Mouse (Mus musculus) right cerebral cortex, adult 2 months (tissue): ENCODE measurements around the gene Ppbp.
"Not testable (repeated sequence)": the region's sequence is repeated elsewhere in the genome, so short reads cannot be mapped to it uniquely, and the experiment has no call there.

Experiments
- DNase-seq, 2 experiments: peaks; one replicate each; pipeline ENCODE4 v3.0.0; 2021 to 2022; ENCODE audit warnings: low spot score in 2 of 2

Gene Ppbp

DNA sequence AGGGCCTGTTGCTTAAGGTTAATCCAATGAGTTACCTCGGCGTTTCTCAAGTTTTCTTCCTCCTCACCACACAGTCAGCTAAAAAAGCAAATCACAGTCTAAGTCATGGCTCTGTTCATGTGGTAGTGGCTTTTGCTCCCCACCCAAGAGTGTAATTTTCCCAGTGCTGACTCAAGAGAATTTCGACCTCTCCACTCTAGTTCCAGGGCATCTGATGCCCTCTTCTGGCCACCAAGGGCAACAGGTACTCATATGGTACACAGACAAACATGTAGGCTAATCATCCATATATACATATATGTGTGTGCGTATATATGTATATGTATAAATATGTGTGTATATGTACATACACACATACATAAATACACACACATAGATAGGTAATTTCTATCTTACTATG lies 19.8 kb downstream of the Ppbp start:
- no peak for DNase-seq

DNA sequence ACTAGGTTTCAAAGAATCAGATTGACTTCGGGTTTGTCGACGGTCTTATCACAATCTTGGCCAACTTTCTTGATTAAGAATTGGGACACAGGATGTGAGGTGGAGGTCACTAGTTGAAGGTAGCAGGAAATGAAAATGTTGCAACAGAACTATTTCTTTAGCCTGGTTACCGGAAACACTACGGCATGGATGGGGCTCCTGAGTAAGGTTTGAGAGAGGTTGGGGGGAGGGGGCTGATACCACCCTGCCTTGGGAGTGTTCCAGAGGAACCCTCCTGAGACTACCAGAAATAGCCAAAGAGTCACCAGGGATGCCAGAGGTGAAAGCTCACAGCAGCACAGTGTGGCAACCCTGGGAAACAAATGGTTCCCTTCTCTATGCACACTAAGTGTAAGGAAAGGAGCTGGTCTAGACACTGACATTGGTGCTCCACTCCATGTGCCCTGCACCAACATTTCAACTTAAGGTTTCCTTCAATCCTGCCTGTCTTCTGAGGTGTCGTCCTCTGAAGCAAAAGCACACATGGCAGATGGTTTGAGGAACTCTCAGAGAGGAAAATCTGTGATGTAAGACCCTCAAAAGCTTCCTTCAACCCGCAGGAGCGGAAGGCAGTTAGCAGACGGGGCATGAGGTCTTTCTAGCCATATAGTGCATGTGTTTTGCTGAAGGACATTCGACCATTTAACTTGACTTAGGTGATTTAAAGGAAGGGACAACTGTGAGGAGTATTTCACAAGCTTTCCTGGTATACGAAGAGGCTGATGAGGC lies 21.2 kb downstream of the Ppbp start:
- no peak for DNase-seq

DNA sequence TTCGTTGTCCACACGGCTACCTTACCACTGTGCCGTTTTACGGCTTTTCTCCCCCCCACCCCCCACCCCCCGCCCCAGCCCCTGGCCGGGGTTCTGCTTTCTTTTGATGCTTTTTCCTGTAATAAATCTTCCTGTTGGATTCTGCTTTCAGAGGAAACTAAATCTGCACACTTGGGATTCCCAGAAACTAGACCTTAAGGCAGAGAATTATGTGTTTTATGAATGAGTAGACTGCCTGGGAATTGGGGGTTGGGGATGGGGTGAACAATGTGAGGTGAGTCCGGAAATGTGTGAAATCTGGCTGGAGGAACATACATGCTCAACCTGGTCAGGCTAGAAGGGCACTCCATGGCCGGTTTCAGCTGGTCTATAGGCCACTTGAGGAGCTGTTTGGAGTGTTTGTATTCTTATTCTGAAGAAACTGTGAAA lies 21.8 kb downstream of the Ppbp start:
- no peak for DNase-seq

DNA sequence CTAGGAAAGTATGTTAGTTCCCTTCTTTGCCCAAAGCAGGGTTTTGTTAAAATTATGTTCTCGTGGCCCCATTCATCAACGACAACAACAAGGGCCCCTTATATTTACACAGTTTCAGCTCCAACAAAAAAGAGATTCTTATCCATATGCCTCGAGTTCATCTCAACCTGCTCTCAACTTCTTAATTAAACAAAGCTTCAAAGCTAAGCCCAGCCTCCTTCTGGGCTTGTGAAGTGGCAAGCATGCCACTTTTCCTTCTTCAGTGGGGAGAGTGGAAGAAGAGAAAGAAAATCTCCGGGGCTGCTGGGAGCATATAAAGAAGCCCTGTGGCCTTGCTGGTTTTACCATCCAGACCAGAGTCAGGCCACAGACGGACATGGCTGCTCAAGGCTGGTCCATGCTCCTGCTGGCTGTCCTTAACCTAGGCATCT lies 25.9 kb downstream of the Ppbp start, which contains the start of gene Cxcl15:
TSS of gene Cxcl15 (plus strand) at position 340 of the 431 bp plus-strand sequence.
- DNase-seq = no peak

DNA sequence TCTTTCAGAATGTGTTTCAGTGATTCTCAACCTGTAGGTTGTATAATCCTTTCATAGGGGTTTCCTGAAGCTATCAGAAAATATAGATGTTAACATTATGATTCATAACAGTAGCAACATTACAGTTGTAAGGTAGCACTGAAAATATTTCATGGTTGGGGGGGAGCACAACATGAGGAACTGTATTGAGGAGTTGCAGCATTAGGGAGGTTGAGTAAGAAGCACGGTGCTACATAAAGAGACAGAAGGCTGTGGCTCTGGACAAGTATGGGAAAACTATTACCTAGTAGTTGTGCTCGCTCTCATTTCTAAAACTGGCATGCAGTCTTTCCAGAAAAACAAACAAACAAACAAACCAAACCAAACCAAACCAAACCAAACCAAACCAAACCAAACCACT lies 27.1 kb downstream of the Ppbp start:
- DNase-seq = not testable (repeated sequence)

DNA sequence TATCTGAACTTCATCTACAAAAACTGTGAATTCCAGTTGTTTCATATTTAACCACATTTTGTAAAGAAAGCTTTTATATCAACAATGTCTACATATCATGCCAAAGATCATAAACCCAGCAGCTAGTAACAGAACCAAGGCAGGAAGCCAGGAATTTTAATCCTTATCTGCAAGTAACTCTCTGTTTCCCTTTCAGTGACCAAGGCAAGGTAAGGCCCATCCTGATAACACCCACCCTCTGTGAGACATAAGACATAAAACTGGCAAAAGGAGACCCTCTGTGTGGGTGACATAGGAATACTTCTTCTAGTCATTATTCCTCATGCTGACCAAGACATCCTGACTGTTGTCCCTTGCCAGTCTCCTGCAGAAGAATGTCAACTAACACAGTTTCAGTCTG lies 36.3 kb downstream of the Ppbp start:
- no peak for DNase-seq

DNA sequence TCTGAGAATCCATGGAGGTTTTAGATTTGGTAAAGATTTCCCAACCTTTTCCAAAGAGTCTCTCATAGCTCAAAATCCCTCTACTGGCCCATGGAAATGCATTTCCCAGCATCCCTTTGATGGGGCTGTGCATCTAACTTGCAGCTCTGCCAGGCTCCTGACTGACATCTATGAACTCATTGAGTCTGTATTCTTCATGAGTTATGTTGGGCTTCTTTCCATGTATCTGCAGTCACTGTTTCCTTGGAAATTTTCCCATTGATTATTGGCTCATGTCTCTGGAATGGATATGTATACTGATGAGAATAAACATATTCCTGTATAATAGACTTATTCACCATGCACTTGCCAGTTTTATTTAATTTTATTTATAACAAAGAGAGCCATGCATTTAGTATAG lies 37.7 kb downstream of the Ppbp start:
- no peak for DNase-seq

DNA sequence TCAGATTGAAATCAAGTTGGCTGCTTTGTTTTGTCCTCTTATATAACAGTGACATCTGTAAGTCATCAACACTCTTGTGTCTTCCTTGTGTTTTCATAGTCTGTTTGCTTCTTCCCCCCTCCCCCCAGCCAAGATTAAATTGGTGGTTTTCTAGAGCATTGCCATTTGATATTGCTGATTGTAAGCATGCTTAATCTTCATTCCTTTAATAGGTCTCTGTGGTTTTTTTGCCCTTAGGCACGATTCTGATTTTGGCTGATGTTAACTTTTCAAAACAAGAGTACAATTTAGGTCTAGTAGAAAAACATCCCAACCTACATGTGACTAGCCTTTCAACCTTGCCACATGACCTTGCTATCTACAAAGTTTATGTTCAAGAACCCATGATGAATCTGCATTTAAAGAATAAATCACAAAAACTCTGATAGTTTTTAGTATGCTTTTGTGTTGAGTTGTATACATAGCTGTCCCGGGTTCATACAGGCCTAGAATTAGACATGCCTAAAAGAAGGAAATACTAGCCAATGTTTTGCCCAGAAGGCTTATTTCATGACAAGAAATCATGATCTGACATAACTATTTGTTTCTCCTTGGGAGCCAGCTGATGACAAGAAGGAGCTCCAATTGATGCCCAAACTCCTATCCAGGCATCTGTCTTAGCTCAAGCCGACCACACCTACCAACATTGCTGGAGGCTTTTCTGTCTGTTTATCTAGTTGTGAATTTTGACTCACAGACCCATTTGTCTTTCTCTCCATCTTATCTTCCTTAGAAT lies 39.0 kb downstream of the Ppbp start:
- no peak for DNase-seq
